Mouse (Mus musculus) MEL (cell line): ENCODE measurements around the gene Lrrk1. TPM values are rescaled to one million over a fixed set of nuclear protein-coding genes. Genes with fewer than 3 reads are reported as not detected.
A peak's percentile ranks its signal among the peaks of the same experiment; 100 is the strongest.

Experiments
- DNase-seq: peaks from one replicate; pipeline ENCODE4 v3.0.0; 2011; ENCODE audit warnings: low read depth, low spot score
- H3K27ac ChIP-seq: 2 replicates; pipeline ENCODE4 v1.5.1; 2012; ENCODE audit warnings: low read depth, mild to moderate bottlenecking, control low read depth, low read length, moderate library complexity; ENCODE audit not compliant: control insufficient read depth
- H3K27me3 ChIP-seq, 2 experiments: fragments of 150-350 bp in 1 of 2; sonication (generic) in 1 of 2; 2 replicates each; pipeline ENCODE4 v1.6.1; 2012; ENCODE audit warnings: low read length in 2 of 2, mild to moderate bottlenecking in 2 of 2, improper control_type of control experiment in 1 of 2, moderate library complexity in 1 of 2; ENCODE audit not compliant: insufficient read depth in 2 of 2, control insufficient read depth in 1 of 2
- H3K36me3 ChIP-seq, 2 experiments: 2 replicates each; pipeline ENCODE4 v1.6.1; 2012 to 2014; ENCODE audit warnings: low read length in 2 of 2, improper control_type of control experiment in 1 of 2, inconsistent platforms in 1 of 2, mild to moderate bottlenecking in 1 of 2; ENCODE audit not compliant: insufficient read depth in 2 of 2, control insufficient read depth in 1 of 2
- H3K4me1 ChIP-seq, 2 experiments: fragments of 150-350 bp in 1 of 2; sonication (generic) in 1 of 2; 2 replicates each; pipeline ENCODE4 v1.6.1; 2012; ENCODE audit warnings: low read length in 2 of 2, improper control_type of control experiment in 1 of 2, mild to moderate bottlenecking in 1 of 2; ENCODE audit not compliant: insufficient read depth in 2 of 2, control insufficient read depth in 1 of 2
- H3K4me3 ChIP-seq, 2 experiments: fragments of 150-350 bp in 1 of 2; sonication (generic) in 1 of 2; 2 replicates each; pipeline ENCODE4 v1.5.1; 2012; ENCODE audit warnings: low read depth in 2 of 2, low read length in 2 of 2, mild to moderate bottlenecking in 2 of 2, moderate library complexity in 2 of 2, control low read depth in 1 of 2, improper control_type of control experiment in 1 of 2; ENCODE audit not compliant: control insufficient read depth in 1 of 2, insufficient read depth in 1 of 2
- H3K79me2 ChIP-seq: 2 replicates; pipeline ENCODE4 v1.6.1; 2012; ENCODE audit warnings: mild to moderate bottlenecking, low read length, moderate library complexity; ENCODE audit not compliant: control insufficient read depth, poor library complexity, insufficient read depth
- H3K9ac ChIP-seq: 2 replicates; pipeline ENCODE4 v1.6.1; 2012; ENCODE audit warnings: low read depth, mild to moderate bottlenecking, control low read depth, low read length, moderate library complexity; ENCODE audit not compliant: control insufficient read depth, poor library complexity, severe bottlenecking
- H3K9me3 ChIP-seq: fragments of 150-350 bp; sonication (generic); replicated peaks from 2 replicates; pipeline ENCODE4 v1.6.1; 2012; ENCODE audit warnings: mild to moderate bottlenecking, low read length, improper control_type of control experiment, moderate library complexity; ENCODE audit not compliant: insufficient read depth
- BHLHE40 ChIP-seq: IDR thresholded peaks from 2 replicates; pipeline ENCODE4 v1.6.1; 2012; ENCODE audit warnings: low read depth, mild to moderate bottlenecking, inconsistent platforms, low read length, improper control_type of control experiment, borderline replicate concordance
- CTCF ChIP-seq, 3 experiments: IDR thresholded peaks in 2 of 3; conservative IDR thresholded peaks in 1 of 3; 2 replicates each; pipeline ENCODE4 v1.5.1; 2011 to 2012; ENCODE audit warnings: low read length in 3 of 3, low read depth in 2 of 3, mild to moderate bottlenecking in 2 of 3, improper control_type of control experiment in 1 of 3, inconsistent platforms in 1 of 3, mixed read lengths in 1 of 3, moderate library complexity in 1 of 3; ENCODE audit not compliant: control insufficient read depth in 1 of 3, insufficient read depth in 1 of 3, poor library complexity in 1 of 3, severe bottlenecking in 1 of 3
- GABPA ChIP-seq: IDR thresholded peaks from 2 replicates; pipeline ENCODE4 v1.6.1; 2012; ENCODE audit warnings: low read depth, mild to moderate bottlenecking, inconsistent platforms, low read length, improper control_type of control experiment, moderate library complexity
- KAT2A ChIP-seq: conservative IDR thresholded peaks from 2 replicates; pipeline ENCODE4 v1.6.1; 2012; ENCODE audit warnings: low read depth, low read length, improper control_type of control experiment, inconsistent platforms
- MAFK ChIP-seq: IDR thresholded peaks from 2 replicates; pipeline ENCODE4 v1.6.1; 2011; ENCODE audit warnings: low read depth, mild to moderate bottlenecking, low read length, improper control_type of control experiment, borderline replicate concordance
- MAX ChIP-seq: IDR thresholded peaks from 2 replicates; pipeline ENCODE4 v1.6.1; 2011; ENCODE audit warnings: low read length, improper control_type of control experiment
- MAZ ChIP-seq: IDR thresholded peaks from 2 replicates; pipeline ENCODE4 v1.6.1; 2012; ENCODE audit warnings: low read depth, mild to moderate bottlenecking, inconsistent platforms, low read length, improper control_type of control experiment
- MXI1 ChIP-seq: IDR thresholded peaks from 2 replicates; pipeline ENCODE4 v1.6.1; 2011; ENCODE audit warnings: mild to moderate bottlenecking, low read depth, low read length, improper control_type of control experiment
- MYC ChIP-seq: IDR thresholded peaks from 2 replicates; pipeline ENCODE4 v1.6.1; 2011; ENCODE audit warnings: low read depth, mild to moderate bottlenecking, low read length, improper control_type of control experiment, moderate library complexity
- NELFE ChIP-seq: IDR thresholded peaks from 2 replicates; pipeline ENCODE4 v1.6.1; 2011; ENCODE audit warnings: low read depth, low read length, improper control_type of control experiment
- POLR2A ChIP-seq, 2 experiments: IDR thresholded peaks; 2 replicates each; pipeline ENCODE4 v1.6.1; 2011 to 2012; ENCODE audit warnings: low read length in 2 of 2, mild to moderate bottlenecking in 2 of 2, control low read depth in 1 of 2, improper control_type of control experiment in 1 of 2, low read depth in 1 of 2, moderate library complexity in 1 of 2; ENCODE audit not compliant: control insufficient read depth in 1 of 2, insufficient read depth in 1 of 2, poor library complexity in 1 of 2
- POLR2AphosphoS2 ChIP-seq: IDR thresholded peaks from 2 replicates; pipeline ENCODE4 v1.6.1; 2011; ENCODE audit warnings: low read length, improper control_type of control experiment
- RAD21 ChIP-seq: IDR thresholded peaks from 2 replicates; pipeline ENCODE4 v1.6.1; 2011; ENCODE audit warnings: mild to moderate bottlenecking, low read depth, low read length, improper control_type of control experiment
- RCOR1 ChIP-seq: IDR thresholded peaks from 2 replicates; pipeline ENCODE4 v1.6.1; 2012; ENCODE audit warnings: low read depth, mild to moderate bottlenecking, inconsistent platforms, low read length, improper control_type of control experiment
- TBP ChIP-seq: IDR thresholded peaks from 2 replicates; pipeline ENCODE4 v1.8.0; 2011; ENCODE audit warnings: low read depth, low read length, improper control_type of control experiment
- TCF12 ChIP-seq: IDR thresholded peaks from 2 replicates; pipeline ENCODE4 v1.6.1; 2014; ENCODE audit warnings: low read depth, mild to moderate bottlenecking, inconsistent platforms, low read length, improper control_type of control experiment, moderate library complexity
- USF1 ChIP-seq: IDR thresholded peaks from 2 replicates; pipeline ENCODE4 v1.6.1; 2014; ENCODE audit warnings: low read depth, mild to moderate bottlenecking, inconsistent platforms, low read length, improper control_type of control experiment, moderate library complexity
- USF2 ChIP-seq, 2 experiments: IDR thresholded peaks; 2 replicates each; pipeline ENCODE4 v1.6.1; 2011 to 2012; ENCODE audit warnings: improper control_type of control experiment in 2 of 2, low read length in 2 of 2, borderline replicate concordance in 1 of 2, inconsistent platforms in 1 of 2, low read depth in 1 of 2, mild to moderate bottlenecking in 1 of 2; ENCODE audit not compliant: insufficient read depth in 1 of 2
- ZKSCAN1 ChIP-seq: IDR thresholded peaks from 2 replicates; pipeline ENCODE4 v1.6.1; 2012; ENCODE audit warnings: low read depth, mild to moderate bottlenecking, inconsistent platforms, low read length, improper control_type of control experiment, moderate library complexity
- ZNF384 ChIP-seq: IDR thresholded peaks from 2 replicates; pipeline ENCODE4 v1.6.1; 2012; ENCODE audit warnings: low read depth, mild to moderate bottlenecking, inconsistent platforms, low read length, improper control_type of control experiment
- polyA plus RNA-seq, 2 experiments: library from polyadenylated mRNA; stranded (reverse) in 1 of 2; unstranded in 1 of 2; fragments of >175 nt in 1 of 2; fragments of >200 nt in 1 of 2; gene quantifications; 2 replicates each; pipeline versions ENCODE4 v1.2.1 to v1.2.4; 2012; ENCODE audit warnings: low replicate concordance in 2 of 2, low read depth in 1 of 2; ENCODE audit not compliant: insufficient read length in 2 of 2, insufficient read depth in 1 of 2, missing spikeins in 1 of 2
- total RNA-seq: library from RNA; depleted of rRNA; stranded (reverse); fragments of 300-350 nt; gene quantifications from 2 replicates; pipeline ENCODE4 v1.2.3, GENCODE M21; 2012

The Lrrk1 gene
- total and polyA plus RNA-seq, 3 experiments: 9.1 to 19.1 TPM; not detected in 1

- TF ChIP-seq TBP (no peak), NELFE (no peak), ZNF384 (no peak), POLR2AphosphoS2 (no peak), MXI1 (no peak), CTCF (IDR thresholded peaks at IDR 0.05 in 2 of 3, conservative IDR thresholded peaks at IDR 0.05 in 1 of 3; ENCODE audit: control insufficient read depth in 1 of 3, insufficient read depth in 1 of 3, low read depth in 2 of 3, low read length in 3 of 3, poor library complexity in 1 of 3, severe bottlenecking in 1 of 3) (no peak), MAX (no peak), USF1 (no peak), POLR2A (IDR thresholded peaks at IDR 0.05; ENCODE audit: control insufficient read depth in 1 of 2, insufficient read depth in 1 of 2, low read depth in 1 of 2, low read length in 2 of 2, poor library complexity in 1 of 2) (no peak), TCF12 (no peak)
- Histone ChIP-seq H3K79me2 (no peaks in the 10 kb centered on the region), H3K27ac (no peak overlapping the region), H3K9ac (no peak overlapping the region), H3K36me3 (peaks cover 2% of the 10 kb centered on the region in 2 experiments; a peak in 2 of 4 replicates), H3K4me3 (no peak overlapping the region), H3K27me3 (no peaks in the 10 kb centered on the region), H3K9me3 (no peaks in the 10 kb centered on the region), H3K4me1 (no peaks in the 10 kb centered on the region)
- DNase-seq: no peak
Observed at GRCm38 (mm10) chr7:66364491-66364890, 23.7 kb downstream of the Lrrk1 start.

GRCm38 (mm10) chr7:66359044-66359443, 29.1 kb downstream of the Lrrk1 start:
- Histone ChIP-seq H3K9ac (no peak overlapping the region), H3K4me1 (no peaks in the 10 kb centered on the region), H3K4me3 (no peak overlapping the region), H3K36me3 (0 out of 4 replicates have a peak, but pooled peaks cover 0 to 2% of the 10 kb centered on the region in 2 experiments), H3K27me3 (no peaks in the 10 kb centered on the region), H3K27ac (no peak overlapping the region), H3K79me2 (no peaks in the 10 kb centered on the region), H3K9me3 (no peaks in the 10 kb centered on the region)
- DNase-seq: peak; percentile 34
- TF ChIP-seq POLR2A (IDR thresholded peaks at IDR 0.05; ENCODE audit: control insufficient read depth in 1 of 2, insufficient read depth in 1 of 2, low read depth in 1 of 2, low read length in 2 of 2, poor library complexity in 1 of 2) (no peak), RAD21 (no peak), BHLHE40 (no peak), MYC (no peak), MAZ (no peak), MAX (no peak), GABPA (no peak), ZKSCAN1 (no peak), MAFK (no peak), USF2 (IDR thresholded peaks at IDR 0.05; ENCODE audit: borderline replicate concordance in 1 of 2, insufficient read depth in 1 of 2, low read depth in 1 of 2, low read length in 2 of 2) (no peak), CTCF (IDR thresholded peaks at IDR 0.05 in 2 of 3, conservative IDR thresholded peaks at IDR 0.05 in 1 of 3; ENCODE audit: control insufficient read depth in 1 of 3, insufficient read depth in 1 of 3, low read depth in 2 of 3, low read length in 3 of 3, poor library complexity in 1 of 3, severe bottlenecking in 1 of 3) (no peak), RCOR1 (no peak), TCF12 (no peak), ZNF384 (no peak), KAT2A (no peak), MXI1 (no peak)
